Mouse (Mus musculus) CD4-positive helper T cell, adult 2 months (primary cell): ENCODE results near the gene Tmem204.

ENCODE experiments used
- DNase-seq: peaks from one replicate; pipeline ENCODE4 v3.0.0-alpha.2; 2012; ENCODE audit warnings: low read depth, missing footprints, low spot score

Tmem204 gene

DNA sequence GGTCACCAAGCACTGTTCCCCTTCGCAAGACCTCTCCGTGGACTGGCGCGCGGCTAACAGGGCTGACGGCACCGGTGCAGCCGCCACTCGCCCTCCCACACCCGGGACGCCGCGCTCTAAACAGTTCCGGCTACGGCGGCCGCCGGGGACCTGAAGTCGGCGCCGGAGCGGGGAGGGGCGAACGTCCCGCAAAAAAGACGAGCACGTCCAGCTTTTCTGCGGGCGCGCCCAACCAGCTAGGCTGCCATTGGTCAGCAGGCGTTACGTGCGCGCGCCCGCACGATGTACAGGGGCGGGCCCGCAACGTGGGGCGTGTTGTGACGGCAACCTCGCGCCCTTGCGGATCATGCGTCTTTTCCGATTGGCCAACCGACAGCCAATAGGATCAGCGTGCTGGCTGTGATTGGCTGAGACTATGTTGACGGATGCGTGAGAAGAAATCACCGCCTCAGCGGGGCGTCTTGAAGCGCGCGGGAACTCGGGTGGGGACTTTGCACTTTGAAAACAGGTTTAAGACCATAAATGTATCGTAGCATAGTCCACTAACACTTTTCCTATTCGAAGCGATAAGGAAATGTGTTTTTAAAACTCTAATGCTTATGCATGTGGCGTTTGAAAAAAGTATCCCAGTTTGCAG, 67.6 kb downstream of the Tmem204 start, which contains the start of the genes Cramp1l and Ift140:
TSS of gene Cramp1l (minus strand) at position 134 of the 637 bp plus-strand sequence.
TSS of gene Ift140 (plus strand) at position 431 of the 637 bp plus-strand sequence.
- DNase-seq, result peak; percentile 100

DNA sequence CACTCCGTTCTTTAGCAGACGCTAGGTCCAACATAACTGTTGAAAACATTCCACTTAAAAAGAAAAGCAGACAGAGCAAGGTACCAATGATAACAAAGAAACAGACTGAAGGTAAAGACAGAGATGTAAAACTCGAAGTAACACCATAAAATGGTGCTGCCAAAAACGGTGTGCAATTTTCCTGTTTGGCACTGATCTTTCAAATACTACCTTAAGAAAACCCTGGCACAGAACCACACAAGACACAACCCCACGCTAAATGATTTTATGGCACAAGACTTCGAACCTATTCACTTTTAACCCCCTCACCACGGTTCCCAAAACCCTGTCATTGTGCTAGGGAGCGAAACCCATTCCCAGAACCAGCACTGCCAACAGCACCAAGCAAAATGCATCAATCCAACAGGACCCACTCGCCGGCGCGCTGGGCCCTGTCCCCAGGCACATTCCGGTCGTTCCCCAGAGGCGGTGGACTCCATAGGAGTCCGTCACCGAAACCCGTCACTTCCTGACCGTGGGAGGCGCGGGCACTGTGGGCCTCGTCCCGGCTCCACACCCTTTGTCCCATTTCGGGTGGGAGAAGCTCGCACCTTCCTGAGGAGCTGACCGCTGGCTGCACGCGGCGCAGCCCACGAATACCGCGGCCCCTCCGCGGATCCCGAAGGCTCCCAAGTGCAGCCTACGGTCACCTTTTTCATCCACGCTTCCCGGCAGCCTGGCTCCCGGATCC, 68.4 kb downstream of the Tmem204 start:
- DNase-seq, result peak; percentile 55

DNA sequence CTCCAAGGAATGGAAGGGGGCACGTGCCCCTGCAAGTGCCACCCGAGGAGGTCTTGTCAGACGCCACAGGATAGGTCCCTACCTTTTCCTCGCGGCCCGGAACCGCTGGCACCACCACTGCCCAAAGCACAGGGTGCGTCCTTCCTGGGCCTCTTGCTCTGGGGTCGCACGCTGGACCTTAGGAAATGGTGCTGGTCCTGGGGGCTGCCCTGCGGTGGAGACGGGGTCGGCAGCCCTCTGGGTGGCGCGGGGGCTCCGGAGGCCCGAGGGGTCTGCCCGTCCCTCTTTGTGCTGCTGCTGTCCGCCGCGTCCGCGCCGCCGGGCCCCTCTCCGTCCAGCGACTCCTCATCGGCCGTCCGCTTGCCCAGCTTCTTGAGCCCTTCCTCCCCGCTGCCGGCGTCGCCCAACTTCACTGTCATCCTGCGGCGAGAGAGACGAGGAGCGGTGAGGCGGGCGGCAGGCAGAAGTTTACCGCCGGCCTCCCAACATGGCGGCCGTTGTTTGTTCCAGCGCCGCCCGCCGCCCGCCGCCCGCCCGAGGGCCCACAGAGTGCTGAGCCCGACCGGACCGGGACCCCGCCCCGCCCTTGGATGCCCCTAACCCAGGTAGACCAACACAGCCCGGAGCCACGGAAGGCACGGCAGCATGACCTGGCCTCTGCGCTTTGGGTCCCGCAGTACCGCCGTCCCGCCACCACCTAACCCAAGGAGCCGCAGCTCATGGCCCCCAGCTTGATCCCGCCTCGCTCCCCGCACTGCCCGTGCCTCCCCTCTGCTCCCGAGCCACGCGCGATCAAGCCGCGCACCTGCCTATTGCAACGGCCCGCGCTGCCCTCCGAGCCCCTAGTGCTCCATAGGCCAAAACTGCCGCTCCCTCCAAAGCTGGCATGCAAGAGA, 69.5 kb downstream of the Tmem204 start:
- DNase-seq, result peak; percentile 58
